Mouse (Mus musculus) adrenal gland, adult 2 months (tissue): ENCODE data around the gene Nt5dc2. TPM values are rescaled to one million over a fixed set of nuclear protein-coding genes. Genes with fewer than 3 reads are reported as not detected.

Source experiments
- DNase-seq: peaks from one replicate; pipeline ENCODE4 v3.0.0; 2021
- polyA plus RNA-seq: library from polyadenylated mRNA; depleted of rRNA; stranded (reverse); fragments of >200 nt; gene quantifications from 2 replicates; pipeline ENCODE4 v1.2.3, GENCODE M21; 2012; rRNA removed
- total RNA-seq, 2 experiments: library from RNA; stranded (reverse); gene quantifications; 2 replicates each; pipeline ENCODE4 v1.2.3; 2021

Nt5dc2 gene
- total and polyA plus RNA-seq, 3 experiments = 22.5 to 124 (median 33.3) TPM

DNA sequence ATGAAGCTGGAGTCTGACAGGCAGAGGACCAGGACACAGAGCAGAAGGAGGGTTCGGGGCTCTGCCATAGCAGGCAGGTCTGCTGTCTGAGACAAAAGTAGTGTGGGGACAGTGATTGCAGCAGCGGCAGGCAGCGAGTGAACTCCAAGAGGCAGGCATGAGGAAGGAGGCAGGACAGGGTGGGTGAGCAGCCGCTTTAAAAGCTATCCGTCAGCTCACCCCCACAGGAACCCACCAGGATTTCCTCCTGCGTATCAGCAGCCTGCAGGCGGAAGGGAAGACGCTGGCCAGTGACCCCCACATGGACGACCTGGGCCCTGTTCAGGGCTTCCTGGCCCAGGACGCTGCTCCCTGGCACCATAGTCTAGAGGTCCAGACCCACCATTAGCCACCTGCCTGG, 37.6 kb downstream of the Nt5dc2 start, which contains the start of gene Stab1:
Stab1 (minus strand) TSS at position 217 of the 400 bp plus-strand sequence.
- DNase-seq = peak; percentile 63

GRCm38 (mm10) chr14:31169508-31169907, 38.7 kb downstream of the Nt5dc2 start:
- no peak for DNase-seq

DNA sequence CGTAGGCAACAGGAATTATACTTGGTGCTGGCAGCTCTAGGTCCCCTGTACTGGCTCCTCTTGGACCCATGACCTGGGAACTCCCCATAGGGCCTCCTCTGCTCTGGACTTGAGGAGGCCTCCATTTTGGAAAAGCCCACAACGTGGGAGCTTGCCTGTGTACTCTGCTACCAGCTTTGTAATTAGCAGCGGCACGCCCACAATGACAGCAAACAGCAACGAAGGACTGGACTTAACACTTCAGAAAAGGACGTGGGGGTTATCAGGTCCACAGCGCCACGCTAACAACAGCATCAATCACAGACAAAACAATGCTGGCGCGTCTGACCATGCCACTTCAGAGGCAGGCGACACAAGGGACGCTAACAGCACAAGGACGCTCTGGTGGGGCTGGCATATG, 40.1 kb downstream of the Nt5dc2 start:
- DNase-seq = no peak

DNA sequence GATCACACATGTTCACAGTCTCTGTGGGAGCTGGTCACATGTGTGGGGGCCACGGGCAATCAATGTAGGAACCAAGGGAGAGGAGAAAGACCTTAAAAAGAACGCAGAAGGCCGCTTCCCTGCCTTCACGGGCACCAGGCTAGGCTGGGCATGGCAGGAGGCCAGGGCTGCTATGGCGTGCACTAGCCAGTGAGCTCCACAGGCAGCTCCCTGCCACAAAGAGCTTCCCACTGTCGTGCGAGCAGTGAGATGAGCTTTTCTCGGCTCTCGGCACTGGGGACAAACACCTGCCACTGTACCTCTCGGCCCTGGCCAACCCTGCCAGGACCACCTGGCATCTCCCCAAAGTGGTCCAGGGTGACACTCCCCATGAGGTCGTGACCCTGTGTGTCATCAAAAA, 40.5 kb downstream of the Nt5dc2 start:
- no peak for DNase-seq

- DNase-seq = no peak
Measured at GRCm38 (mm10) chr14:31171821-31172220, 41.0 kb downstream of the Nt5dc2 start.

GRCm38 (mm10) chr14:31172781-31173455, 42.1 kb downstream of the Nt5dc2 start:
- peak; percentile 67 for DNase-seq

DNA sequence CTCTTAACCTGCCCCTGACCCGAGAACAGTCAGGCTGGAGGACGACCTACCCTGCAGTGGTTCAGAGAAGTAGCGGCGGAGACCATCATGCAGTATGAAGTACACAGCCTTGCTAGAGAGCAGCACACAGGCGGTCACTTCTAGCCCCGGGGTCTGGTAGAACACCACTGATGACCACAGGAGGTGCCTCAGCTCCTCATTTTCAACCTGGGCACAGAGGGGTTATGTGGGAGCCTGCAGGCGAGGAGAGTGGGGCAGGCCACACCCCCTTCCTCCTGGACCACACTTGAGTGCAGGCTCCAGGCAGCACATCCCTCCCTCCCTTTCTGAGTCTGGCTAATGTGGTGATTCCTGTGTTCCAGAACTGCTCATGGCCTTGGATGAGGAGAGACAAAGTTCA, 42.7 kb downstream of the Nt5dc2 start:
- DNase-seq = no peak

DNA sequence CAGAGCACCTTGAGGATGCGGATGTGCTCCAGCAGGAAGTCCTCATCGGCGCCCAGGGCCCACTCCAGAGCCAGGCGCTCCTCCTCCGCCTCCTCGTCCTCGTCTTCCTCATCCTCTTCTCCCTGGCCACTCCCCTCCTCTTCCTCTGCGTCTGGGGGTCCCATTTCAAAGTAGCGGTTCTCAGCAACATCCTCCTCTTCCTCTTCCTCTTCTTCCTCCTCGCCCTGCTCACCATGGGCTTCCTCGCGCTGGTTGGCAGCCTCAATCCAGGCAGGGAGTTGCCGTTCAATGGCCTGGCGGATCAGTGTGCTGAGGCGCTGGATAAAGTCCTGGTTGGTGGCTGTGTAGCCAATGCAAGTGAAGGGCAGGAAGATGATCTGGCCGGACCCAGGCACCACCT, 46.4 kb downstream of the Nt5dc2 start:
- no peak for DNase-seq

DNA sequence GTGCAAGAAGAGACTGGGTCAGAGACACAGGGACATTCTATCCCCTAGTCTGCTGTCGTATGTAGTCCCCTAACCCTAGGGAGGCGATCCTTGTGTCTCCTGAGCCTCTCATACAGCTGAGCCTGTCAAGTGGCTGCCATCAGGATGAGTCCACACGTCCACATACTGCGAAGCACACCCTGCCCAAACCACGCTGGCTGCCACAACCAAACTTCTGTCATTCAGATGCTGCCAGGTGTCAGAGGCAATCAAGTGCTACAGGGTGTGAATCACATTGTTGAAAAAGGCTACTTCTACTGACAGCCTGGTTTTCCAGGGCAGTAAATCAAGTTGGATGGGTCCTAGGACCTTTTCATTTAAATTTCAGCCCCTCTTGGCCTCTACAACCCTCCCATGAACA, 46.9 kb downstream of the Nt5dc2 start:
- DNase-seq = no peak

GRCm38 (mm10) chr14:31179677-31180365, 49.0 kb downstream of the Nt5dc2 start:
- no peak for DNase-seq

DNA sequence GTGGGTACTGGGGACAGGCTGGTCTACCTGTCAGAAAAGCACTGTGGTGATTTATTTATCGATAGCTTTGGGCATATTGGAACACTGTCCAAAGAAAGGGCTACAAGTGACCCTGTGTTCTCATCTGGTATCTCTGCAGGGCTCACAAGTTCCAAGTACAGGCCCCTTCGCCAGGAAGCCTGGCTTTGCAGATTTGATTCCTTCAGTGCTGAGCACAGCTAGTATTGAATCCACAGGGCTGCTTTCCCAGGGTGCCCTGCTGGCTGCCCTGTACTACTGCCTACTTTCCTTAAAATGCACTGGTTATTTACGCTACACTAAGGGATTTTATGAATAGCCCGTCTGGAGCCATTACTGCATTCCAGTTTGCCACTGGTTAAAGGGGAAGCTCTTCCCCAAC, 50.7 kb downstream of the Nt5dc2 start:
- no peak for DNase-seq

DNA sequence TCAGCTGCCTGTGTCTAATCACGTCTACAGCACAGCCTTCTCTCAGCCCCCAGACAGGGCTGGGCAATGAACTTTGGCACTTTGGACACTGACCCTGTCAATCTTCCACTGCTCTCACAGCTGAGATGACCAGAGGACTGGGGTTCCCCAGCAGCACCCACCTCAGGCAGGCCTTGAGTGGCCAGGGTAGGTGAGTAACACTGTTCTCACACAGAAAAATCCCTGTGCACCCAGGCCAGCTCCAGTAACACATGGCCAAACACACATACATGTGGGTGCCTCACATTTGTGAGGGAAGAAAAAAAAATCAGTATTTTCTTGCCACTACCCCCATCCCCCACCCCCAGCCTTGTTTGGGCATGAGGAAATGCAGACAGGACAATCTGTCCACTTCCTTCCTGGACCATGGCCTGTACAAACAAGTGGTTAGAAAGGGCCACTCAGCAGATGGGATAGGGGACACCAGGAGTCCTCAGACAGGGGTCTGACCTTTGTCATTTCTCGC, 52.0 kb downstream of the Nt5dc2 start:
- no peak for DNase-seq

GRCm38 (mm10) chr14:31183541-31183940, 52.7 kb downstream of the Nt5dc2 start:
- DNase-seq = no peak

- no peak for DNase-seq
Measured at GRCm38 (mm10) chr14:31184195-31184594, 53.3 kb downstream of the Nt5dc2 start.

DNA sequence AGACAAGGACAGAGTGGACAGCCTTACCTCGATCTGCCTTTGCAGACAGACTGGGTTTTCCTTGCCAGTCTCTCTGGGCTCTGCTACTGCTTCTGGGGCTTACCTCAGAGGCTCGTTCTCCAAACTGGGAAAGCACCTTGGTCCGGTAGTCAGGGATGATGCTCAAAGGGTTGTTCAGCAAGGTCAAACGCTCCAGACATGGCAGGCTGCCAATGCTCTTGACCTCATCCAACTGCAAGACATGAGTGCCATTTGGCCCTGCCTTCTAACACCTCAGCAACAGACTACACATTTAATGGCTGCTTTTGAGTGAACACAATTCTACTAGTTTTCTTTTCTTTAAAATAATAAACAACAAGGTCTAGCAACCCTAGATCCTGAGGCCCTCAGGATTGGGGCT, 55.8 kb downstream of the Nt5dc2 start:
- peak; percentile 77 for DNase-seq

Other genes starting within 250 kb of the Nt5dc2 start
- 10 to 100 TPM in 1 of 2 experiments, 1 to 10 TPM in 1; 6.2 to 12.7 TPM for gene Itih4, start 244.6 kb upstream of the Nt5dc2 start, total RNA-seq
- gene Itih4, start 244.6 kb upstream of the Nt5dc2 start, polyA plus RNA-seq = 0.64 and 0.88 TPM in 2 replicates
- gene Itih3, start 207.3 kb upstream of the Nt5dc2 start, total RNA-seq = 1 to 10 TPM in 1 of 2 experiments, under 1 TPM in 1; 0.97 to 2.5 TPM
- gene Itih3, start 207.3 kb upstream of the Nt5dc2 start, polyA plus RNA-seq = 0.18 and 0.19 TPM in 2 replicates
- gene Itih1, start 187.8 kb upstream of the Nt5dc2 start, total RNA-seq = 1 to 10 TPM in 1 of 2 experiments, not detected in 1; 2.2 TPM
- gene Itih1, start 187.8 kb upstream of the Nt5dc2 start, polyA plus RNA-seq = 0.37 TPM in 1 of 2 replicates, not detected in the other
- 10 to 100 TPM; 10.2 to 13.3 TPM for gene Nek4, start 179.7 kb upstream of the Nt5dc2 start, total RNA-seq
- gene Nek4, start 179.7 kb upstream of the Nt5dc2 start, polyA plus RNA-seq = 5.2 and 5.5 TPM in 2 replicates
- 10 to 100 TPM; 40.9 to 50.7 TPM for gene Glt8d1, start 129.7 kb upstream of the Nt5dc2 start, total RNA-seq
- gene Glt8d1, start 129.7 kb upstream of the Nt5dc2 start, polyA plus RNA-seq = 17.7 and 23.3 TPM in 2 replicates
- 100 to 1,000 TPM; 234 to 254 TPM for gene Spcs1, start 129.4 kb upstream of the Nt5dc2 start, total RNA-seq
- 60.5 and 69.4 TPM in 2 replicates for gene Spcs1, start 129.4 kb upstream of the Nt5dc2 start, polyA plus RNA-seq
- 10 to 100 TPM; 45.7 to 48.9 TPM for gene Pbrm1, start 111.9 kb upstream of the Nt5dc2 start, total RNA-seq
- 9.3 and 9.7 TPM in 2 replicates for gene Pbrm1, start 111.9 kb upstream of the Nt5dc2 start, polyA plus RNA-seq
- 100 to 1,000 TPM in 1 of 2 experiments, 10 to 100 TPM in 1; 54.3 to 140 TPM for gene Gnl3, start 111.9 kb upstream of the Nt5dc2 start, total RNA-seq
- 5.8 and 8.3 TPM in 2 replicates for gene Gnl3, start 111.9 kb upstream of the Nt5dc2 start, polyA plus RNA-seq
- 10 to 100 TPM; 71.2 to 84.4 TPM for gene Smim4, start 2.1 kb upstream of the Nt5dc2 start, total RNA-seq
- gene Smim4, start 2.1 kb upstream of the Nt5dc2 start, polyA plus RNA-seq = 133 TPM in 2 replicates
- gene Stab1, start 37.6 kb downstream of the Nt5dc2 start, total RNA-seq = 10 to 100 TPM; 55.8 to 67.6 TPM
- gene Stab1, start 37.6 kb downstream of the Nt5dc2 start, polyA plus RNA-seq = 80.5 and 82.1 TPM in 2 replicates
- 1 to 10 TPM; 1.3 to 1.7 TPM for gene Tnnc1, start 77.3 kb downstream of the Nt5dc2 start, total RNA-seq
- gene Tnnc1, start 77.3 kb downstream of the Nt5dc2 start, polyA plus RNA-seq = 0.36 TPM in 1 of 2 replicates, not detected in the other
- 100 to 1,000 TPM; 249 to 309 TPM for gene Nisch, start 85.9 kb downstream of the Nt5dc2 start, total RNA-seq
- 412 and 462 TPM in 2 replicates for gene Nisch, start 85.9 kb downstream of the Nt5dc2 start, polyA plus RNA-seq
- gene Sema3g, start 86.8 kb downstream of the Nt5dc2 start, total RNA-seq = 10 to 100 TPM in 1 of 2 experiments, 1 to 10 TPM in 1; 5.2 to 11.2 TPM
- 8.7 and 10.9 TPM in 2 replicates for gene Sema3g, start 86.8 kb downstream of the Nt5dc2 start, polyA plus RNA-seq
- gene Phf7, start 120.3 kb downstream of the Nt5dc2 start, total RNA-seq = 1 to 10 TPM; 6.1 to 7.3 TPM
- gene Phf7, start 120.3 kb downstream of the Nt5dc2 start, polyA plus RNA-seq = 4.6 and 4.8 TPM in 2 replicates
- gene Bap1, start 120.4 kb downstream of the Nt5dc2 start, total RNA-seq = 10 to 100 TPM; 59.5 to 60.5 TPM
- 63.2 and 72.0 TPM in 2 replicates for gene Bap1, start 120.4 kb downstream of the Nt5dc2 start, polyA plus RNA-seq
- 1 to 10 TPM; 1.7 to 2.1 TPM for gene Dnah1, start 192.8 kb downstream of the Nt5dc2 start, total RNA-seq
- gene Dnah1, start 192.8 kb downstream of the Nt5dc2 start, polyA plus RNA-seq = 0.71 and 1.3 TPM in 2 replicates
- 10 to 100 TPM; 37.3 to 53.5 TPM for gene Capn7, start 205.6 kb downstream of the Nt5dc2 start, total RNA-seq
- gene Capn7, start 205.6 kb downstream of the Nt5dc2 start, polyA plus RNA-seq = 12.7 and 13.0 TPM in 2 replicates